Mouse (Mus musculus) kidney, postnatal 10 days (tissue): ENCODE measurements around the gene Epo.
A peak's percentile ranks its signal among the peaks of the same experiment; 100 is the strongest.

ENCODE experiments used
- DNase-seq: peaks from one replicate; pipeline ENCODE4 v3.0.0; 2021; ENCODE audit warnings: mixed read lengths

The Epo gene

DNA sequence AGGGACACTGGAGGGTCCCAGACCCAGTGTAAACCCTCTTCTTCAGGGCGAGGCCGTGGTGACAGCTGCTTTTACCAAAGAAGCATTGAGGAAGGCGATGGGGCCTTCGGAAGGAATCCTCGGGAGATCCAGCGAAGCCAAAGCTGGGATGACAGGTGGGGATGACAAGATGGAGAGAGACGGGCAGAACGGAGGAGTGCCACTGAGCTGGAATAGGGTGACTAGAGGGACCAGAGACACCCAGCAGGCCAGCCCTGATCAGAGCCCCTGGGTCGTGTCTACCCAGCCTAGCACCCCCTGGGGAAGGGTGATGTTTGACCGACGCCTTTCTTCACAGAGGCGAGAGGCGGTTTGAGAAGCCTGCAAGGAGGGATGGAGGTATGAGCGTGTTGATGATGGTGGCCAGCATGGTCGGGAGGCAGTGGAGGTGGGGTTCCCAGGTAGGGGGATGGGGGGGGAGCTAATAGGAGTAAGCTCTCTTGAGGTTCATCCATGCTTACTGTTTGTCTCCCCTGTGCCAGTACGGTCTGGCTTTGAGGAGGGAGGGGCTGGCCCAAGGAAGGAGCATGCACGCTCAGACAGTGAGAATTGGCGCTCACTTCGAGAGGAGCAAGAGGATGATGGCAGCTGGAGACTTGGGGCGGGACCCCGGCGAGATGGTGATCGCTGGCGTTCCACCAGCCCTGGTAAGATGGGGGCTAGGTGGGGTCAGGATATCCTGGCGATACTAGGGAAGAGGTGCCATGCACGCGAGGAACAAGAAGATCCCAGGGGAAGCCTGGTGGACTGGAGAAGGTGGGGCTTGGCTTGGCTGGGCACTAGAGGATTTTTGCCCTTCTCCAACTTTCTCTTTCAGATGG is 13.1 kb downstream of the Epo start:
- DNase-seq: no peak

GRCm38 (mm10) chr5:137518436-137518835 is 14.6 kb downstream of the Epo start, which contains the start of gene Gigyf1:
Gigyf1 (plus strand) TSS chr5:137518548.
- DNase-seq: peak; percentile 54

DNA sequence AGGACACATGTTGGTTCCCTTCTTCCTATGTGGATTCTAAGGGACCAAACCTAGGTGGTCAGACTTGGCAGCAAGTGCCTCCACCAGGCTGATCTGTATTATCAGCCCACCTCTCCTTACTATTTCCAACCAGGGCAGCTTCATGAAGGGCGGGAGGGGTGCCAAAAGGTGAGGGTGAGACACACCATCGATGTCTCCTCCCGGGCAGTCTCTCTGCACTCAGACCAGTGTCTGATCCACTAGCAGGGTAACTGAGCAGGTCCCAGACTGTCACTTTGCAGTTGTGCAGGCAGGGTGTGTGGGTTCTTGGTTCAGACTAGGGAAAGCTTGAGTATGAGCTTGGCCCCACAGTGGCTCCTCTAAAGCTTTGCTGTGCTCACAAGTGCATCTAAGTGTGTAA is 18.2 kb downstream of the Epo start:
- DNase-seq: no peak

- no peak for DNase-seq
Observed at GRCm38 (mm10) chr5:137513951-137514721, 18.9 kb downstream of the Epo start.

DNA sequence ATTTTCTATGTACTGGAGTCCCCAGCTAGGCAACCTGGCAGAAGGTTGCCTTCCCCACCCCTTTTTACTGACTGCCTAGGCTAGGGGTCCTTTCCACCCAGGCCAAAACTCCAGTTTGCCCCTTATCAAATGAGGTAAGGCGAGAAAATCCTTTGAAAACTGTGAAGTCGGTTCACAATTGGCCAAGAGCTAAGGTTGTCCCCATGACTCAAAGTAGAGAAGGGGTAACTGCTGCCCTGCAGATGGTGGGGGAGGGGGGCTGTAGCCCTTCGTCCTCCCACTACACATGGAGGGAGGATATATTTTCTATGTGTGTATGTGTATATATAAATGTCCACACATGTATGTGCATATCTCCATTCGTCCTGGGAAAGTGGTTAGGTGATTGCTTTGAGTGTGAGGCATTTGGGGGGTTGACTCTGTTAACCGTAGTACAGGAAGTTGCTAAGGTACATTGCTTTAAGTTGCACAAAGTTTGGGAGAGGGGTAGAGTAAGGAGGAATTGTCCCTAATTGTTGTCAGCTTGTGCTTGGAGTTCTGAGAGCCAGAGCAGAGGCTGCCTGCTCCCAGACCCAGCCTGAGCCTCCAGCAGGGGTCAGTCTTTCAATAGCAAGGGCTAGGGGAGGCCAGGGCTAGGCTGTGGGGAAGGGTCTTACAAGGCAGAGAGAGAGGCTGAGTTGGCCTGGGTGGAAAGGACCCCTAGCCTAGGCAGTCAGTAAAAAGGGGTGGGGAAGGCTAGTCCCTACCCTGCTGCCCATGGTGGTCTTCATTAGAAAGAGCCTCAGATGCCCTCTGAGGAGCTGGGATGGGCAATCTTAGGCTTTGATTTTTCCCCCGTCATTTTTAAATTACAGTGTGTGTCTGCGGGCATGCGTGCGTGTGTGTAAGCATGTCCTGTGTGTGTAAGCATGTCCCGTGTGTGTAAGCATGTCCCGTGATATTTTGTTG is 19.9 kb downstream of the Epo start:
- DNase-seq: peak; percentile 68

- no peak for DNase-seq
Observed at GRCm38 (mm10) chr5:137511706-137512105, 21.3 kb downstream of the Epo start.

DNA sequence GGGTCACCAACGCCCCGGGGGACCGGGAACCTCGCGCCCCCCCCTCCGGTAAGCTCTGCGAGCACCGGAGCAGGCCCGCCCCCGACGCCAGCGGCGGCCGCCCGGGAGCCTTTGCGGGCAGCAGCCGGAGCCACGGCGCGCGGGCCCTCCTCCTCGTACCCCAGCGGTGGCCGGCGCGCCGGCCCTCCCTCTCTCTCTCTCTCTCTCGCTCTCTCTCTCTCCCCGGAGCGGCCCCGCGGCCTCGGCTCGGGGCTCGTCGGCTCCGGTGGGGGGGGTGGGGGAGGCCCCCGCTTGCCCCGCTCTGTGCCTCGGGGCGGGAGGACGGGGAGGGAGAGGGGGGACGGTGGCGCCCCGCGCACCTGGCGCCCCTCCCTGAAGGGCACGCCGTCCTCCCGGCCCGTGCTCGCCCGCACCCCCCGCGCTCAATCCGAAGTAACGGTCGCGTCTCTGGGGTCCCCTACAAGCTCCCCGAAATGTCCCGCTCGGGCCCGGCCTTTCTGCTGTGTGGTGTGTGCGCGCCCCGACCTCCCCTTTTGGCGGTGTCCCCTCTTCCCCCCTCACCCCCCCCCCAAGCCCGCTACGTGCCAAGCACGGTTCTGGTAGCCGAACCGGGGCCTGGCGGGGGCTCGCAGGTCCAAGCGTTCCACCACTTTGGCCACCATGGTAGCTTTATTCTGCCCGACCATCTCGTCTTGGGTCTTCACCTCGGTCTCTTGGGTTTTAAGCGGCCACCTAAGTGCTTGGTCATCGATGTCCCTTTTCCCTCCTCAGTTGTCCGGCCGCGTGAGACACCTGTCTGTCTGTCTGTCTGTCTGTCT is 22.3 kb downstream of the Epo start:
- peak; percentile 54 for DNase-seq

GRCm38 (mm10) chr5:137510014-137510501 is 23.0 kb downstream of the Epo start:
- peak; percentile 90 for DNase-seq

DNA sequence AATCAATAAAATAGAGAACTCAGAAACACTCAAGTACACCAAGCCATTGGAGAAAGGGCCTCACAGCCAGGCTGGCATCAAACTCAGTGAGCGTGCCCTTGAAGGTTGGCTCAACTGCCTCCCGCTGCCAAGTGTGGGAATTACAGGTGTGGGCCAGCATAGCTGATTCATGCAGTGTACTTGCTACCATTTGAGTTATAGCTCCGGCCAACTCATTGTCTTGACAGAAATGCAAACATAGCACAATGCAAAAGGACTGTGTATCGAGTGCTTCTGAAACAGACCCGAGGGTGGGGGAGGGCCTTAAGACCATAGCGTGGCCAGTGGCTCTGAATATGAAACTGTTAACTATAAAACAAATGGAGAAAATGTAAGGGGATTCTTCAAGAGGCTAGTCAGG is 29.0 kb downstream of the Epo start:
- peak; percentile 45 for DNase-seq

GRCm38 (mm10) chr5:137502667-137503110 is 30.4 kb downstream of the Epo start:
- DNase-seq: peak; percentile 93

GRCm38 (mm10) chr5:137501709-137502666 is 31.1 kb downstream of the Epo start, which contains the start of gene Pop7:
Pop7 (minus strand) TSS chr5:137502518.
- DNase-seq: peak; percentile 100

DNA sequence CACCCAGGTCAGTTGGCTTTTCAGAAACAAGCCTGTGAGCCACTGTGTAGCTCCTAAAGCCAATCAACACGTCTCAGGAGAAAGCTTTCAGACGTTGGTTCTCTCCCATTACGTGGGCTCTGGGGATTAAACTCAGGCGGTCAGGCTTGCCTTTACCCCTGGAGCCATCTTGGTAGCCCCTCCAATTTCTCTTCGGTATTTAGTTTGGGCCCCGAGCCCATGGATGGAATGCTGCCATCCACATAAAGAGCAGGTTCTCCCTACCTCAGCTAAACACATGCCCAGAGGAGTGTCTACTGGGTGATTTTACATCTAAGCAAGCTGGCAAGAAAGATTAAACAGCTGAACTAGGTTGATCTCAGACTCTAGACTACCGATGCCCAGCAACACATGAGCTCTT is 32.9 kb downstream of the Epo start:
- no peak for DNase-seq

DNA sequence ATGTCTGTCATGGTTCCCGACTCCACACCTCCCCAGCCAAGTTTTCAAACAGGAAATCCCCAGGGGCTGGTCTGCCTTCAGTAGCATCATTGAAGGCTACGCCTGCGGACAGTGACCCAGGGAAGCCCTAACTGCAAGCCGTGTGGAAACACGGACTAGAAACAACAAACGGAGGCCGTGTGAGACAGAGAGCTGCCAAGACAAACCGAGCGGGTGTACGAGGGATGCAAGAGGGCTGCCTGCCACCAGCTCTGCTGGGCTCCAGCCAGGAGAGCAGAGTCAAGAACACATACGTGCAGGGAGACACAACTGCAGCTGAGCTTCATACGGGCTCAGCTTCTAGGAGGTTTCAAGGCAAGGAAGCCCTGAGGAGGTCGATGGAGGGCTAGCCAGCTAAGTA is 39.2 kb downstream of the Epo start:
- DNase-seq: peak; percentile 58

DNA sequence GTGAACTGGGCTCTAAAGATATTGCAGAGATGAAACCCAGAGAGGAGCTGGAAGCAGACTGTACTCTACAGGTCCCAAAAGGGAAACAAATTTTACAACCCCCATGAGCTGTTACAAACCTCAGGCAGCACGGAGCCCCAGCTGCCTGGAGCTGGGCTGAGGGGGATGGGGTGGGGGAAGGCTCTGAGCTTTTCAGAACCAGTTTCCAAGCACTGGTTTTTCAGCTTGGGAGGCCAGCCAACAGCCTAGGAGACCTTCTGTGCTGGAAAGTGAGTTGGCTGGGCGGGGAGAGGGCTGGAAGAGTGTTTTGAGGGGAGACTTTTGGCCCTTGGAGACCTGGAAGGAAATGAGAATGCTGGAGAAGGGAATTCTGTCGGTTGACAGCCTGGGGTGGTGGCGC is 41.5 kb downstream of the Epo start:
- DNase-seq: peak; percentile 86

DNA sequence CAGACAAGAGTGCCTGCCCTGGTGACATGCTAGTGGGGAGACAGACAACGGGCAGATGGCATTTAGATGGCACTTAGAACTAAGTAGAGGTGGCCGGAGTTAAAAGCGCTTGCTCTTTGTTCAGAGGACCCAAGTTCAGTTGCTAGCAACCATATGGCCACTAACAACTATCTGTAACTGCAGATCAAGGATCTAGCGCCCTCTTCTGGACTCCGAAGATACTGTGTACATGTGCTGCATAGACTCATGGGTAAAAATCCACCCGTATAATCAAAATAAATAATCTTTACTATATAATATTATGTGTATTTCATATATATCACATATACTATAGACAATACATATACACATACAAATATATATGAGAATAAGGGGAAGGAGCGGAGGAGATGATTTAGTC is 45.4 kb downstream of the Epo start:
- DNase-seq: no peak

- no peak for DNase-seq
Observed at GRCm38 (mm10) chr5:137485851-137486155, 47.2 kb downstream of the Epo start.

GRCm38 (mm10) chr5:137485071-137485850 is 47.8 kb downstream of the Epo start:
- no peak for DNase-seq

GRCm38 (mm10) chr5:137481897-137482296 is 51.1 kb downstream of the Epo start:
- peak; percentile 41 for DNase-seq

DNA sequence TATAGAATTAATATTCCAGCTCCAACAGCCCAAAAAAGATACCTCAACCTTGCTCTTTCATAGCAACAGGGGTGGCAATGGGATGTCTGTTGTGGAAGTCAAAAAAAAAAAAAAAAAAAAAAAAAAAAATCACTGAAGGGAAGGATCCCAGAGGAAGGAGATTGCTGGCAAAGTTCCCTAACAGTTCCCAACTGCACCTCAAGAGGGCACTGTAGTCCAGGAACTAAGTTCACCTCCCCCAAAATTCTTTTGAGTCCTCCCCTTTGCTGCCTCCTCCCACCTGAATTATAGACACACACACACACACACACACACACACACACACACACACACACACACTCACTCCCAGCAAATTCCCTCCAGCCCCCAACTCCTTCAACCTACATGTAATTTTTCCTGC is 51.9 kb downstream of the Epo start:
- DNase-seq: peak; percentile 92

- no peak for DNase-seq
Observed at GRCm38 (mm10) chr5:137476964-137477363, 56.1 kb downstream of the Epo start, which contains the start of gene Zan. Zan (minus strand) TSS chr5:137477064.
